Mouse (Mus musculus) heart, embryonic 16.5 days (tissue): Measurements from ENCODE around the gene Aebp2. TPM values are rescaled to one million over a fixed set of nuclear protein-coding genes. Genes with fewer than 3 reads are reported as not detected.
A peak's percentile ranks its signal among the peaks of the same experiment; 100 is the strongest.
"Not testable (repeated sequence)": the region's sequence is repeated elsewhere in the genome, so short reads cannot be mapped to it uniquely, and the experiment has no call there.

Source experiments
- ATAC-seq: fragments of 200-750 bp; cut with Nextera tagmentation; replicated peaks from 2 replicates; pipeline ENCODE4 v1.8.0; 2017; ENCODE audit warnings: moderate number of reproducible peaks; ENCODE audit not compliant: insufficient read depth, low FRiP score; ENCODE audit errors: extremely low read depth
- H3K27ac ChIP-seq: fragments of 300-500 bp; sonication (generic); 2 replicates; pipeline ENCODE4 v1.5.1; 2014; ENCODE audit warnings: mild to moderate bottlenecking, low read length, control low read depth, moderate library complexity
- H3K27me3 ChIP-seq: fragments of 300-500 bp; sonication (generic); 2 replicates; pipeline ENCODE4 v1.6.1; 2014; ENCODE audit warnings: low read length, mixed read lengths; ENCODE audit not compliant: control insufficient read depth, insufficient read depth
- H3K36me3 ChIP-seq: fragments of 300-500 bp; sonication (generic); 2 replicates; pipeline ENCODE4 v1.6.1; 2014; ENCODE audit not compliant: control insufficient read depth, insufficient read depth
- H3K4me1 ChIP-seq: fragments of 300-500 bp; sonication (generic); 2 replicates; pipeline ENCODE4 v1.6.1; 2014; ENCODE audit warnings: low read length, mixed read lengths; ENCODE audit not compliant: control insufficient read depth, insufficient read depth
- H3K4me2 ChIP-seq: fragments of 300-500 bp; sonication (generic); 2 replicates; pipeline ENCODE4 v1.6.1; 2014; ENCODE audit warnings: low read depth, mild to moderate bottlenecking, control low read depth, low read length
- H3K4me3 ChIP-seq: fragments of 300-500 bp; sonication (generic); 2 replicates; pipeline ENCODE4 v1.5.1; 2014; ENCODE audit warnings: mild to moderate bottlenecking, control low read depth, low read length
- H3K9ac ChIP-seq: fragments of 300-500 bp; sonication (generic); 2 replicates; pipeline ENCODE4 v1.6.1; 2014; ENCODE audit warnings: low read length, control low read depth
- H3K9me3 ChIP-seq: fragments of 300-500 bp; sonication (generic); replicated peaks from 2 replicates; pipeline ENCODE4 v1.6.1; 2016; ENCODE audit warnings: low read length; ENCODE audit not compliant: control insufficient read depth
- WGBS: fragments of 180-500 bp; shearing (Covaris S2); extraction: QIAGEN DNeasy Blood & Tissue Kit; methylation state at CpG from one replicate; pipeline ENCODE4 v1.1.7; 2014; 5-methylcytosine and 5-hydroxymethylcytosine counted together
- polyA plus RNA-seq: library from polyadenylated mRNA; unstranded; fragments of >200 nt; fragmentation: Nextera tagmentation; extraction: Ambion mirVana; gene quantifications from 2 replicates; pipeline ENCODE4 v1.2.1, GENCODE M21; 2015

The Aebp2 gene
- 6.7 and 9.0 TPM in 2 replicates for polyA plus RNA-seq

GRCm38 (mm10) chr6:140622391-140623225 is at the start of gene Aebp2:
TSS of gene Aebp2 (plus strand) at chr6:140622663.
- H3K4me1 ChIP-seq = peaks cover 23% of the 10 kb centered on the region
- H3K36me3 ChIP-seq = no peaks in the 10 kb centered on the region
- WGBS = 44% methylated on average over 30 of the region's 30 CpGs

DNA sequence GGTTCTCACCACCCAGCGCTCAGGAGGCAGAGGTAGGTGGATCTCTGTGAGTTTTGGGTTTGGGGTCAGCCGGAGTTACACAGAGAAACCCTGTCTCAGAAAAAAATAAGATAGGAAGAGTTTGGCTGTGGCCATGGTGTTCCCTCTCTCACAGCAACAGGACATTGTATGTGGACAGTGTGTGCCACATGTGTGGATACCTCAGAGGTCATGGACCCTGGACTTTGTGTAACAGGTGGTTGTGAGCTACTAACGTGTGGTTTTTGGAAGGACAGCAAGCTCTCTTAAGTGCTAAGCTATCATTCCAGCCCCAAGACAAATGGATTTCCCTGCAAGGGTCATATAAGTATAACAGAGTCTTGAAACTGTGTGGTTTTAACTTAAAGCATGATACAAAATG is 47.5 kb upstream of the Aebp2 start:
- H3K27me3 ChIP-seq = no peaks in the 10 kb centered on the region
- H3K36me3 ChIP-seq = peaks cover 34% of the 10 kb centered on the region
- H3K4me3 ChIP-seq = no peak overlapping the region
- 0 out of 2 replicates have a peak, but pooled peaks cover under 1% of the 10 kb centered on the region for H3K4me1 ChIP-seq
- no peak for ATAC-seq
- H3K4me2 ChIP-seq = no peak overlapping the region
- H3K9me3 ChIP-seq = no peaks in the 10 kb centered on the region
- no peak overlapping the region for H3K27ac ChIP-seq
- H3K9ac ChIP-seq = no peak overlapping the region
- 97% methylated on average over 3 of the region's 3 CpGs for WGBS

More at GRCm38 (mm10) chr6:140622391-140623225, at the start of gene Aebp2:
- Histone ChIP-seq H3K4me2 (peak within 1 kb of the TSS; percentile 87), H3K27ac (peak within 1 kb of the TSS; percentile 97), H3K9me3 (no peaks in the 10 kb centered on the region), H3K4me3 (peak within 1 kb of the TSS; percentile 95), H3K27me3 (no peaks in the 10 kb centered on the region), H3K9ac (peak within 1 kb of the TSS; percentile 99)
- ATAC-seq = no peak; the same call in 1 of the 2 replicates

DNA sequence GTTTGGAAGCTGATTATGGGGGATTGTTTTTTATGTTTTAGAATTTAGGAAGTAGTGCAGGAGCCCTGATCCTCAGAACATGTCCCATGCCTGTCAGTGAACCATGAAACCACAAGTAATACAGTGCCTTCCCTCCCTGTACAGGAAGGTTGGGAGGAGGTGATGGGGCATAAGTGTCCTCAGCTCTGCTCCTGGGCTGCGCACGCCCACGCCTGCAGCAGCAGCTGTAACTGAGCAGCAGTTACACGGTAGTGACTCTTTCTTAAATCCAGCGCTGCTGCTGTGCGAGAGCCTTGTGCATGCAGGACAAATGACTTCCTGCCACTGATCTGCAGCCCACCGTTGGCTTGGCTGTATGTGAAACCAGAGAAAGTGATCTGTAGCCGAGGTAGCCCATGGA is 46.3 kb upstream of the Aebp2 start:
- no peak overlapping the region for H3K9ac ChIP-seq
- peaks cover 31% of the 10 kb centered on the region for H3K36me3 ChIP-seq
- H3K9me3 ChIP-seq = no peaks in the 10 kb centered on the region
- H3K4me3 ChIP-seq = no peak overlapping the region
- no peak overlapping the region for H3K4me2 ChIP-seq
- no peaks in the 10 kb centered on the region for H3K4me1 ChIP-seq
- 80% methylated on average over 8 of the region's 8 CpGs for WGBS
- no peaks in the 10 kb centered on the region for H3K27me3 ChIP-seq
- ATAC-seq = 0 out of 2 replicates have a peak, but pooled peaks have one; percentile 10
- no peak overlapping the region for H3K27ac ChIP-seq

DNA sequence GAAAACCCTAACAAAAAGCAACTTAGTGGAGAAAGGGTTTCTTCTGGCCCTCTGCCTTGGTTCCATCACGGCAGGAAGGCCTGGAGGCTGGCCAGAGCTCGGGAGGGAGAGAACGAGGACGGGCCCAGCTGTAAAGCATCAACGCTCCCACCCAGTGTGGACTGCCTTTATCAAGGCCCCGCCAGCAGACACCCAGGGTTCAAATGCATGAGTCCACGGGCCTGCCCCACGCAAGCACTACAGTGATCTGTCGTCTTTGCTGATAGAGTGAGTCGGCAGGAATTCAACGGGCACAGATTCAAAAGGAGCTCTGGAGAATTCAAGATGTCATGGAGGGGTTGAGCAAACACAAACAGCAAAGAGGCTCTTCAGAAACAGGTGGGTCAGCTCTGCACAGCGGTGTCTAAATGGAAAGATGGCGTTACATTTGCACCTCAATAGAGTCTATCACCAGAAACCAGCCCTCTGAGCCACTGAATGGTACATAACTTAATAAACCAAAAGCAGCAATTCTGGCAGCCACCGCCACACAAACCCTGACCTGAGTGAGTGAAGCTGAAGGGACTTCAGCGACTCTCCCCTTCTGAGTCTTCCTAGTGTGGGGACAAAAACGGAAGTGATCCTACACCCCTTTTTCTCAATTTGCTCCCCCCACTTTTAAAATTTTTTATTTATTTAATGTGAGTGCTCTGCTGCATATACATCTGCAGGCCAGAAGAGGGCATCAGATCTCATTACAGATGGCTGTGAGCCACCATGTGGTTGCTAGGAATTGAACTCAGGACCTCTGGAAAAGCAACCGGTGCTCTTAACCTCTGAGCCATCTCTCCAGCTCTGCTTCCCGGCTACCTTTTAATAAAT is 45.3 kb upstream of the Aebp2 start:
- no peaks in the 10 kb centered on the region for H3K9me3 ChIP-seq
- H3K36me3 ChIP-seq = peaks cover 33% of the 10 kb centered on the region
- H3K4me1 ChIP-seq = no peaks in the 10 kb centered on the region
- H3K27ac ChIP-seq = no peak overlapping the region
- H3K27me3 ChIP-seq = no peaks in the 10 kb centered on the region
- 46% methylated on average over 18 of the region's 18 CpGs for WGBS
- H3K9ac ChIP-seq = no peak overlapping the region
- peak; percentile 55; the same call in 1 of the 2 replicates for ATAC-seq
- no peak overlapping the region for H3K4me3 ChIP-seq
- H3K4me2 ChIP-seq = no peak overlapping the region

DNA sequence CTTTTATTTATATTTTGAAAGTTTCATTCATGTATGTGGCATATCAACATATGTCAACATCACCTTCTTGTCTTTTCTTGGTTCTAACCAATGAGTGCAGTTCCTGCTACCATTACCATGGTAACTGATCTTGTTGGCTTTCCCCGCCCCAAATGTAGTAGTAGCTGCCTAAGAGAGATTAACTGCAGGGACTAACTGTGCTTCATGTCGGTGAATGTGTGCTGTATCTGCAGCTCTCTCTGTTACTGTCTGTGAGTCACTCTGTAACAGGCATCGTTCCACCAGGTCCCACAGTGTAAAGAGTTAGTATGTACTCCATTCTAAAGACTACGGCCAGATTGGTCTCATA is 44.7 kb upstream of the Aebp2 start:
- Histone ChIP-seq H3K9me3 (no peaks in the 10 kb centered on the region), H3K4me1 (no peaks in the 10 kb centered on the region), H3K27ac (no peak overlapping the region), H3K9ac (no peak overlapping the region), H3K36me3 (peaks cover 32% of the 10 kb centered on the region), H3K4me2 (no peak overlapping the region), H3K27me3 (no peaks in the 10 kb centered on the region), H3K4me3 (no peak overlapping the region)
- no peak for ATAC-seq
- 88% methylated on average over 4 of the region's 4 CpGs for WGBS

- ATAC-seq, H3K4me3 ChIP-seq, H3K4me2 ChIP-seq, H3K27ac ChIP-seq, H3K27me3 ChIP-seq, H3K9ac ChIP-seq, H3K9me3 ChIP-seq, H3K4me1 ChIP-seq: not testable (repeated sequence)
- H3K36me3 ChIP-seq = peaks cover 21% of the 10 kb centered on the region
Measured at GRCm38 (mm10) chr6:140578985-140579384, 43.5 kb upstream of the Aebp2 start.

GRCm38 (mm10) chr6:140580170-140580569 is 42.3 kb upstream of the Aebp2 start:
- peaks cover 16% of the 10 kb centered on the region for H3K36me3 ChIP-seq
- H3K4me2 ChIP-seq = no peak overlapping the region
- H3K9ac ChIP-seq = no peak overlapping the region
- no peak for ATAC-seq
- H3K27me3 ChIP-seq = no peaks in the 10 kb centered on the region
- no peak overlapping the region for H3K27ac ChIP-seq
- WGBS = 67% methylated on average over 4 of the region's 4 CpGs
- no peaks in the 10 kb centered on the region for H3K4me1 ChIP-seq
- no peak overlapping the region for H3K4me3 ChIP-seq
- no peaks in the 10 kb centered on the region for H3K9me3 ChIP-seq

DNA sequence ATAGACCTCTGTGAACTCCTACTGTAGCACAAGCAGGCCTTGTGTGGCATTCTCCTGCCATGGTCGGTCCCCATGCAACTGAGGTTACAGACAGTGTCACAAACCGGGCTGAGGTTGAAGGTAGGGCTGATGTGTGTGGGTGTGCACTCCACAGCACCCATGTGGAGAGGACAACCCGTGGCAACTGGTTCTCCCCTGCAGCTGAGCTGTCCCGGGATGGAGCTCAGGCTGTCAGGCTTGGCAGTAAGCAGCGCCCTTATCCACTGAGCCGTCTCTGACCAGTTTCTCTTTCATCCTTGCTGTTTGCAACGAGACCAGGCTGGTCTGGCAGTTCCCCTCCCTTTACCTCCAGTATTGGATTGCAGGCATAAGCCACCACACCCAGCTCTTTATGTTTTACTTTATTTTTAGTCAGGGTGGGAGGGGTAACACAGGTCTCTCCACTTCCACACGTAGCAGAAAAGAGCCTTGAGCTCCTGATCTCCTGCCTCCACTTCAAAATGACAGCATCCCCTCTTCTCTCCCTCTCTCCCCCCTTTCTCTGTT is 35.7 kb upstream of the Aebp2 start:
- WGBS = 69% methylated on average over 8 of the region's 8 CpGs
- ATAC-seq = no peak
- H3K27me3 ChIP-seq = no peaks in the 10 kb centered on the region

More for the DNA sequence above, 35.7 kb upstream of the Aebp2 start:
- no peak overlapping the region for H3K4me2 ChIP-seq
- H3K9ac ChIP-seq = no peak overlapping the region
- H3K4me1 ChIP-seq = no peaks in the 10 kb centered on the region
- no peak overlapping the region for H3K4me3 ChIP-seq
- H3K27ac ChIP-seq = no peak overlapping the region
- no peaks in the 10 kb centered on the region for H3K9me3 ChIP-seq
- H3K36me3 ChIP-seq = peaks cover 26% of the 10 kb centered on the region
